Mouse (Mus musculus) midbrain, embryonic 14.5 days (tissue): ENCODE data around the gene Sh3pxd2a. TPM values are rescaled to one million over a fixed set of nuclear protein-coding genes. Genes with fewer than 3 reads are reported as not detected.

Experiments used
- ATAC-seq: fragments of 200-750 bp; cut with Nextera tagmentation; 2 replicates; pipeline ENCODE4 v1.8.0; 2017; ENCODE audit warnings: moderate number of reproducible peaks, moderate library complexity; ENCODE audit not compliant: low FRiP score, low TSS enrichment
- DNase-seq: peaks from one replicate; pipeline ENCODE4 v3.0.0-alpha.2; 2015
- H3K27ac ChIP-seq: fragments of 300-500 bp; sonication (generic); replicated peaks from 2 replicates; pipeline ENCODE4 v1.5.1; 2014; ENCODE audit warnings: mild to moderate bottlenecking, low read depth, low read length, moderate library complexity
- H3K27me3 ChIP-seq: fragments of 300-500 bp; sonication (generic); 2 replicates; pipeline ENCODE4 v1.6.1; 2014; ENCODE audit warnings: low read length, control low read depth, mixed read lengths; ENCODE audit not compliant: control insufficient read depth, insufficient read depth
- H3K36me3 ChIP-seq: fragments of 300-500 bp; sonication (generic); 2 replicates; pipeline ENCODE4 v1.6.1; 2014; ENCODE audit warnings: low read length, control low read depth; ENCODE audit not compliant: control insufficient read depth, insufficient read depth
- H3K4me1 ChIP-seq: fragments of 300-500 bp; sonication (generic); 2 replicates; pipeline ENCODE4 v1.6.1; 2014; ENCODE audit warnings: mild to moderate bottlenecking, antibody characterized with exemption, low read length, control low read depth; ENCODE audit not compliant: control insufficient read depth, insufficient read depth
- H3K4me2 ChIP-seq: fragments of 300-500 bp; sonication (generic); 2 replicates; pipeline ENCODE4 v1.6.1; 2014; ENCODE audit warnings: mild to moderate bottlenecking, low read length, moderate library complexity
- H3K4me3 ChIP-seq: fragments of 300-500 bp; sonication (generic); replicated peaks from 2 replicates; pipeline ENCODE4 v1.5.1; 2014; ENCODE audit warnings: low read depth, low read length
- H3K9ac ChIP-seq: fragments of 300-500 bp; sonication (generic); replicated peaks from 2 replicates; pipeline ENCODE4 v1.6.1; 2014; ENCODE audit warnings: mild to moderate bottlenecking, low read length, moderate library complexity
- H3K9me3 ChIP-seq: fragments of 300-500 bp; sonication (generic); 2 replicates; pipeline ENCODE4 v1.6.1; 2016; ENCODE audit warnings: low read length, control low read depth, mixed read lengths; ENCODE audit not compliant: control insufficient read depth
- WGBS: fragments of 180-500 bp; shearing (Covaris S2); extraction: QIAGEN DNeasy Blood & Tissue Kit; methylation state at CpG from one replicate; pipeline ENCODE4 v1.1.7; 2014; 5-methylcytosine and 5-hydroxymethylcytosine counted together
- polyA plus RNA-seq: library from polyadenylated mRNA; unstranded; fragments of >200 nt; fragmentation: Nextera tagmentation; extraction: Ambion mirVana; gene quantifications from 2 replicates; pipeline ENCODE4 v1.2.1, GENCODE M21; 2014

Gene Sh3pxd2a
- polyA plus RNA-seq, 1 experiment from 2014 or later = 2.4 TPM

DNA sequence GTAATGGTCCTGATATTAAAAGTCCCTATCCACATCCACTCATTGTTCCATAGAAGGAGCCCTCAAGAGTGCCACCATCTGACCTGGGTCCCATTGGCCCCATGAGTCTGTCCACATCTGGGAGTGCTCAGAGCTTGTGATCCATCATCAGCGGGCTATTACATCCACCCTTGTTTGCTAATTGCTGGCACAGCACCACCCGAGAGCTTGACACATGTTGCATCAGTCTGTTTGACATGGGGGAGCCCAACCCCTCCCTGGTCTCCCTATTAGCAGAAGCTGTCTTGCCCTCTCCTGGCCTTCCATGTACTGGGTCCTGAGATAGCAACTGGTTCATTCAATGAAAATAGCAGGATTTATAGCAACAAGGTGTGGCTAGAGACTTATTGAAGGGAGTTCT lies 34.0 kb downstream of the Sh3pxd2a start:
- Histone ChIP-seq H3K36me3 (no peaks in the 10 kb centered on the region), H3K27me3 (no peaks in the 10 kb centered on the region), H3K27ac (no peak overlapping the region), H3K4me2 (no peak overlapping the region), H3K4me3 (no peak overlapping the region), H3K9ac (no peak overlapping the region), H3K4me1 (peaks cover 7% of the 10 kb centered on the region; the same call in 1 of the 2 replicates), H3K9me3 (no peaks in the 10 kb centered on the region)
- DNase-seq (no peak), ATAC-seq (no peak)
- WGBS = 96% methylated on average over 2 of the region's 2 CpGs

DNA sequence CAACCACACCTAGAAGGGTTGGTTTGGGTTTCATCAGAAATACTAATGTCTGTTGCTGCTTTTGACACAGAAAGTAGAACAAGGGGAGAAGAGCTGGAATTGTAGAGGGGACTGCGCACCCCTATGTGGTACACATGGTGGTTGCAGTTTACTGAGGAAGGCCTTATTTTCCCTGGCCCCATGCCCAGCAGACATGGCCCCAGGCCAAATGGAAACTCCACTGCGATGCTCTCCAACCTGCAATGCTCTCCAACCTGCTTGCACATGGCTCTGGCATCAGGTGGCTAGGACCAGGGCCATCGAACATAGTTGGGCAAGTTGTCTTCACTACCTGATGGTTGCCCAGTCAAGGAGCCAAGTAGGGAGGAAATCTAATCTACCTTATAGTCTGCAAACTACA lies 35.0 kb downstream of the Sh3pxd2a start:
- Histone ChIP-seq H3K4me3 (no peak overlapping the region), H3K9ac (no peak overlapping the region), H3K36me3 (no peaks in the 10 kb centered on the region), H3K27me3 (no peaks in the 10 kb centered on the region), H3K27ac (no peak overlapping the region), H3K9me3 (no peaks in the 10 kb centered on the region), H3K4me1 (peaks cover 7% of the 10 kb centered on the region; the same call in 1 of the 2 replicates), H3K4me2 (no peak overlapping the region)
- no peak for ATAC-seq
- 88% methylated on average over 3 of the region's 3 CpGs for WGBS
- no peak for DNase-seq

GRCm38 (mm10) chr19:47428794-47429193 lies 35.4 kb downstream of the Sh3pxd2a start:
- Histone ChIP-seq H3K9me3 (no peaks in the 10 kb centered on the region), H3K4me2 (no peak overlapping the region), H3K27ac (no peak overlapping the region), H3K9ac (no peak overlapping the region), H3K4me3 (no peak overlapping the region), H3K27me3 (no peaks in the 10 kb centered on the region), H3K4me1 (peaks cover 7% of the 10 kb centered on the region; the same call in 1 of the 2 replicates), H3K36me3 (no peaks in the 10 kb centered on the region)
- 81% methylated on average over 7 of the region's 7 CpGs for WGBS
- ATAC-seq = no peak
- no peak for DNase-seq

GRCm38 (mm10) chr19:47427841-47428789 lies 36.1 kb downstream of the Sh3pxd2a start:
- no peaks in the 10 kb centered on the region for H3K9me3 ChIP-seq
- ATAC-seq = no peak

GRCm38 (mm10) chr19:47423632-47424031 lies 40.6 kb downstream of the Sh3pxd2a start:
- H3K27ac ChIP-seq = no peak overlapping the region
- 88% methylated on average over 7 of the region's 7 CpGs for WGBS

More at GRCm38 (mm10) chr19:47427841-47428789, 36.1 kb downstream of the Sh3pxd2a start:
- Histone ChIP-seq H3K4me2 (no peak overlapping the region), H3K36me3 (no peaks in the 10 kb centered on the region), H3K4me1 (peaks cover 7% of the 10 kb centered on the region; the same call in 1 of the 2 replicates), H3K27me3 (no peaks in the 10 kb centered on the region), H3K9ac (no peak overlapping the region), H3K4me3 (no peak overlapping the region), H3K27ac (no peak overlapping the region)
- 40% methylated on average over 13 of the region's 13 CpGs for WGBS
- no peak for DNase-seq

DNA sequence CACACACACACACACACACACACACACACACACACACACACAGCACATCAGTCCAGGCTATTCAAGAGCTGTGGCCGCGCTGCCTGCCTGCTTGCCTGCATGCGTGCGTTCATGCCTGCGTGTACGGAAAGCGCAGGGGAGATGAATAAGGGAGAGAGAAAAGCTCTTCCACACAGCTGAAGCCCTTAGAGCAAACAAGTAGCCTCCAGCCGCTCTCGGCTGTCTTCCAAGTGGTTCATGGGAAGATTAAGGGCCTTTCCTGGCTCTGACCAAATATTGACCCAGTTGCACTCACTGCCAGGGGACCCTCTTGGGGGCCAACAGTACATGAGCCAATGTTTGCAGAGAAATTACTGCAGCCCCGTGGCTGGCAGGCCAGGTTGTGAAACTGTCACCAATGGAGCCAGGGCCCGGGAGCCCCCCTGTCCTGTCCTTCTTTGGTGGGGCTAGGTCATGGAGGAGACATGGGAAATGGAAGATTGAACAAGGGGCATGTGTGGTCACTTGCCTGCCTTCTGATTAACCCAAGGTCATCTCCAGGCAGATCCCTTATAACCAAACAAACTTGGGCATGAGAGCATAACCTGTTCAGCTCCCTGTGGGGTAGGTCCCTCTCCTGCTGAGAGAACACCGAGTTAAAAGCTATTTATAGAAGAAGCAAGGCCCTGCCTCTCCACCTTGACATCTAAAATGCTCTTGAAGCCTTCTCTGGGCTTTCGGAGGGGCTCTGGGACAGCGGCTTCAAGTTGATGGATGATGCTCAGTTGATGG lies 42.9 kb downstream of the Sh3pxd2a start:
- H3K27me3 ChIP-seq = no peaks in the 10 kb centered on the region
- H3K4me2 ChIP-seq = no peak overlapping the region
- no peak overlapping the region for H3K9ac ChIP-seq
- no peaks in the 10 kb centered on the region for H3K4me1 ChIP-seq
- H3K9me3 ChIP-seq = no peaks in the 10 kb centered on the region
- ATAC-seq (no peak), DNase-seq (peak; percentile 65)
- H3K27ac ChIP-seq = no peak overlapping the region
- WGBS = 76% methylated on average over 14 of the region's 14 CpGs
- H3K36me3 ChIP-seq = no peaks in the 10 kb centered on the region
- no peak overlapping the region for H3K4me3 ChIP-seq

More at GRCm38 (mm10) chr19:47423632-47424031, 40.6 kb downstream of the Sh3pxd2a start:
- H3K9ac ChIP-seq = no peak overlapping the region
- DNase-seq = no peak
- no peak overlapping the region for H3K4me3 ChIP-seq
- no peaks in the 10 kb centered on the region for H3K36me3 ChIP-seq
- 0 out of 2 replicates have a peak, but pooled peaks cover 4% of the 10 kb centered on the region for H3K4me1 ChIP-seq
- ATAC-seq = no peak
- no peak overlapping the region for H3K4me2 ChIP-seq
- no peaks in the 10 kb centered on the region for H3K27me3 ChIP-seq
- no peaks in the 10 kb centered on the region for H3K9me3 ChIP-seq

DNA sequence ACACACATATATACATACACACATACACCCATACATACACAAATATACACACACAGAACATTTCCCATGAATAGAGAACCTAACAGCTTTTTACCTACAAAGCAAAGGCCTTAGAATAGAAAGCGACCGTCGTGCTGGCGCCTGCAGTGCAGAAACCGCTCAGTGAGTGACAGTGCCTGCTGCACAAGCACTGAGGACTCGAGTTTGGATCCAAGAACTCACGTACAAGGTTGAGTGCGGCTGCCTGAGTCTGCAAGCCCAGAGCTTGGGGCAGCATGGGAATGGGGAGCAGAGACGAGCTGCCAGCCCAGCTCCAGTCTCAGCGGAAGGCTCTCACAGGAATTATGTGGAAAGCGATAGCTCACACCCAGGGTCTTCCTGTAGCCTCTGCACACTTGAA lies 43.7 kb downstream of the Sh3pxd2a start:
- no peaks in the 10 kb centered on the region for H3K4me1 ChIP-seq
- no peak for DNase-seq
- H3K27ac ChIP-seq = no peak overlapping the region
- H3K36me3 ChIP-seq = no peaks in the 10 kb centered on the region
- H3K9me3 ChIP-seq = no peaks in the 10 kb centered on the region
- ATAC-seq = no peak
- no peak overlapping the region for H3K4me2 ChIP-seq
- no peak overlapping the region for H3K9ac ChIP-seq
- no peak overlapping the region for H3K4me3 ChIP-seq
- WGBS = 80% methylated on average over 11 of the region's 11 CpGs
- no peaks in the 10 kb centered on the region for H3K27me3 ChIP-seq

DNA sequence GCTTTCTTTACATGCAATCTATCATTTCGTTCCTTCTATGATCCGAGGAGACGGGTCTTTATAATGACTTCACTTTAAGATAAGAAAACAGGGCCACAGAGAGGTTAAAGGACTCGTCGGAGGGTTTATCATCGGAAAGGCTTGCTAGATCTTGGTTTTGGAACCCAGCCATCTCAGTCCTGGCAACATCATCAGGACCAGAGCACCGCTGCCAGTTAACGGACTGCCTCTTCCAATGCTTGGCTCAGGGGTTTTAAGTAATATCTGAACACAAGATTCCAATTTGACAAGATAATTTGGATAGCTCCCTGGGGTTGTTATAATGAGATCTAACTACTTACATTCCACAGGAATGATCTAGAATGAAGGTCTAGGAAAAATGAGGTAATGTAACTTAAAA lies 45.0 kb downstream of the Sh3pxd2a start:
- Histone ChIP-seq H3K4me1 (no peaks in the 10 kb centered on the region), H3K4me2 (no peak overlapping the region), H3K36me3 (no peaks in the 10 kb centered on the region), H3K9ac (no peak overlapping the region), H3K4me3 (no peak overlapping the region), H3K27me3 (no peaks in the 10 kb centered on the region), H3K9me3 (no peaks in the 10 kb centered on the region), H3K27ac (no peak overlapping the region)
- 84% methylated on average over 8 of the region's 8 CpGs for WGBS
- ATAC-seq (no peak), DNase-seq (no peak)
